Mouse (Mus musculus): ENCODE results near the gene Slc25a30.
A peak's percentile ranks its signal among the peaks of the same experiment; 100 is the strongest.
"Not testable (repeated sequence)": the region's sequence is repeated elsewhere in the genome, so short reads cannot be mapped to it uniquely, and the experiment has no call there.

The Slc25a30 gene

DNA sequence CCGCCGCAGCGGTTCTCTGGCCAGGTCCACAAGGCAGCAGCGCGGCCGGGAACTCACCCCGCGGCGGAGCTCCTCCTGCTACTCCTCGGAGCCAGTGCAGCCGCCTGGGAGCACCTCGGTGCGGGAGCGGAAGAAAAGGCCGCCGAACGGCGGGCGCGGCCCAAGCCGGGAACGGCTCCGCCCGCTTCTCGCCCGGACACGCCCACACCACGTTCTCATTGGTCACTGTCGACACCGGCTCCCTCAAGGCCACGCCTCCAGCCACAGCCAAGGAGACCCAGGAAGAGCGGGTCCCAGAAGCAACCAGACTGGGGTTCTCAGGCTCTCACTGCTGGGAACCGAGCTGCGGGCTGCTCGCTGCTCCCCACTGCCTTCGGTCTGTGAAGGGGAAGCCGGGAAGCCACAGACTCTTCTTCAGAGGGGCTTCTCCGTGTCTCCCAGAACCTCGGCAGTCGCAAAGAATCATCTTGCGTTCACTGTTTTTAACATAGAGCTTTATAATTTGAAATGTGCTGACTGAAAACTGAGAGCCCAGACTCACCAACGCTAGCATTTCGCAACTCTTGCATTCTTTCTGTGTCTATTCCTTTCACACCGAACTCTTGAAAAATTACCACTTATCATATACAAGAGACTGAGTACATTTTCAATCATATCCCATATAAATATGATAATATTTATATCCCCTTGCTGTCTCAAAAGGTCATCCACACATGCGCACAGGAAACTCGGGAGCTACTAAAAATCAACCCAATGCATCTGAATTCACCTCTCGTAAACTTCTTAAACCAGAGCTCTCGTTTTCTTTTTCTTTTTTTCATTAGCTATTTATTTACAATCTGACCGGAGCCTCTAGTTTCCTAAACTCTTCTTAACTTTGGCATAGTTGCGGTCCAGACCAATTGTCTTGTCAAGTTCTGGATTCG lies at the start of gene Slc25a30:
TSS of gene Slc25a30 (minus strand) at position 170 of the 926 bp plus-strand sequence.
- peak; percentile 93 for DNase-seq

DNA sequence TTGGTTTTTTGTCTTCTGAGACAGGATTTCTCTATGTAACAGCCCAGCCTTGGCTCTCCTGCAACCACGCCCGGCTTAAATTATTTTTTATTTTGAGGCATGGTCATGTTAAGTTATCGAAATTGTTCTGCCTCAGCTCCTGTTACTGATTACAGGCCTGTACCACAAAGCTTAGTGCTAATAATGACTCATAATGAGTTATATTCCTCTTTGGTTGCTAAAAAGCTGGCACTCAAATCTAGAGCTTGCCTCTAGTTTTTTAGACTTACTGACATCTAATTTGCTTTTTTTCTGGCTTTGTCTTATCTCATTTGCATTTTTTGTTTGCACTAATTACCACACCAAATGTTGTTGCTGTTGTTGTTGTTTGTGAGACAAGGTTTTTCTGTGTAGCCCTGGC lies 49.7 kb upstream of the Slc25a30 start:
- DNase-seq = no peak

GRCm38 (mm10) chr14:75834739-75835381 lies 48.0 kb upstream of the Slc25a30 start:
- DNase-seq = peak; percentile 12

DNA sequence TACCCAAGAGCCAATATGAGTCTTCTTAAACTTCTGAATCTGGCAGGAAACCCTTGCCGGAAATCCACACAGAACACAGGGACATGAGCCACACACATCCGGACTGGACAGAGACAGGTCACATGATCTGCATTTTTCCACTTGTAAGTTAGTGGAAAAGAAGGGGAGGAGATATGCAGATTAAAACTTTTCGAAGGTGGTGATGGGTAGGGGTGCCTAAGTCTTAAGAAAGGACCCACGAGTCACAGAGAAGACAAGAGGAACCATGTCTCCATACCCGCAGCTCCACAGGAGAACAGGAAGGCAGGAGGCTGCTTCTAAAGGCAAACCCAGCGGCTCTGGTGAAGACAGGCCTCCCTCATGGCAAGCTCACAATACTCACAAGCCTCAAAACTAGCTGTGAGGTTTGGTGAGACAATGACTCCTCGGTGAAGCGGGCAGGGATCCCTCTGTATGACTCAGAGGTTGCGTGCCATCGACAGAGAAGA lies 47.5 kb upstream of the Slc25a30 start:
- no peak for DNase-seq

- peak; percentile 11 for DNase-seq
These were observed 46.9 kb upstream of the Slc25a30 start for GRCm38 (mm10) chr14:75833546-75834250.

- no peak for DNase-seq
These were observed 46.1 kb upstream of the Slc25a30 start for GRCm38 (mm10) chr14:75832982-75833381.

DNA sequence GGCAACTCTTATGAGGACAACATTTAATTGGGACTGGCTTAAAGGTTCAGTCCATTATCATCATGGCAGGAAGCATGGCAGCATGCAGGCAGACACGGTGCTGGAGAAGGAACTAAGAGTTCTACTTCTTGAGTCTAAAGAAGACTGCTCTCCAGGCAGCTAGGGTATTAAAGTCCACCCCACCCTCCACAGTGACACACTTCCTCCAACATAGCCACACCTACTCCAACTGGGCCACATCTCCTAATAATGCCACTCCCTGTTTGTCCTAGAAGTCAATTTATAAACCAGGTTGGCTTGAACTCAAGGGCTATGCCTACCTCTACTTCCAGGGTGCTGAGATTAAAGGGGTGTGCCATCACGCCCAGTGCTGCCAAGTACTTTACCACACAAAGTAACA lies 45.2 kb upstream of the Slc25a30 start:
- DNase-seq = no peak

DNA sequence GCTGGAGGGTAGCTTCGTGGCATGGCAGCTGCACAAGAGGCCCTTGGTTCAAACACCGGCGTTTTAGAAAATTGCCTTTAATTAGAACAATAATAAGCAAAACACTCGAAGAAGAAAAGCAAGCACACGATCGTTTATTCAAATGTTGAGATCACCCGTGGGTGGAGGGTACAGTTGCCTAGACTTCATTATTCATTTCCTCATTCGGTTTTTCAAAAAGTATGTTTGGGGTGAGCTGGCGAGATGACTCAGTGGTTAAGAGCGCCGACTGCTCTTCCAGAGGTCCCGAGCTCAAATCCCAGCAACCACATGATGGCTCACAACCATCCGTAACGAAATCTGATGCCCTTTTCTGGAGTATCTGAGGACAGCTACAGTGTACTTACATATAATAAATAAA lies 43.0 kb upstream of the Slc25a30 start:
- not testable (repeated sequence) for DNase-seq

GRCm38 (mm10) chr14:75828866-75829806 lies 42.3 kb upstream of the Slc25a30 start:
- DNase-seq = peak; percentile 89

DNA sequence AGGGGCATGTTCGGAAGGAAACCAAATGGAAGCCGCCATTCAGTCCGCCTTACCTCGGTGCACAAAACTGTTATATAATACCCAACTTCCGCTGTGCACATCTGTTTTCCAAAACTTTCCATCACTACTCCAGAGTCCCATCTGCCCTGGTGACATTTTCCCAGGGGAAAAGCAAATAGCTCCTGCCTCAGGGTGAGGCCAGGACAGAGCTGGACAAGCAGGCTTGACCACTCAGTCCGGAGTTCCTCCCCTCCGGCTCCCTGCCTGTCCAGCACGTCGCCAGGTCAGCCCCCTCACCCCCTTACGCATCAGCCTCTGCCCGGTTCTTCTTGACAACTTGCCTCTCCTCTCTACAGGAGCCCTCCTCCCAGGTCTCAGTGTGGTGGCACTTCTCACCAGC lies 41.4 kb upstream of the Slc25a30 start:
- DNase-seq = no peak

GRCm38 (mm10) chr14:75826851-75827410 lies 40.1 kb upstream of the Slc25a30 start:
- DNase-seq = no peak

GRCm38 (mm10) chr14:75820007-75820406 lies 33.2 kb upstream of the Slc25a30 start:
- no peak for DNase-seq

GRCm38 (mm10) chr14:75819341-75819740 lies 32.5 kb upstream of the Slc25a30 start:
- DNase-seq = no peak

GRCm38 (mm10) chr14:75818528-75818927 lies 31.7 kb upstream of the Slc25a30 start:
- no peak for DNase-seq

DNA sequence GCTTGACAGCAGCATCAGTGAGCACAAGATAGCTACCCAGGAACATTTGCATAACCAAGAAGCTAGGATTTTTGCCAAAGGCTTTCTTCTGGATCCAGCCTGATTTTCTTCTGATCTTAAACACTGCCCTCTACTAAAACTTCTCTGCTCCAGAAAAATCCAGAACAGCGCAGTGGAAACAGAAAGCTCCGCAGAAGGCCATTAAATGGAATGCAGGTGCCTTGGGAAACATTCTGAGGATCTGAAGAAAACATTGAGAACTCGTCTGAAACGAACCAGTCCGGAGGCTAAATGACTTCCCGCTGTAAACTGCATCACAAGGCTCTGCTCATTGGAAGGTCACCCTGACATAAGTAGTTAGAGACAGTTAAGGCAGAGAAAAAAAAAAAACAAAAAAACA lies 23.1 kb upstream of the Slc25a30 start:
- no peak for DNase-seq

DNA sequence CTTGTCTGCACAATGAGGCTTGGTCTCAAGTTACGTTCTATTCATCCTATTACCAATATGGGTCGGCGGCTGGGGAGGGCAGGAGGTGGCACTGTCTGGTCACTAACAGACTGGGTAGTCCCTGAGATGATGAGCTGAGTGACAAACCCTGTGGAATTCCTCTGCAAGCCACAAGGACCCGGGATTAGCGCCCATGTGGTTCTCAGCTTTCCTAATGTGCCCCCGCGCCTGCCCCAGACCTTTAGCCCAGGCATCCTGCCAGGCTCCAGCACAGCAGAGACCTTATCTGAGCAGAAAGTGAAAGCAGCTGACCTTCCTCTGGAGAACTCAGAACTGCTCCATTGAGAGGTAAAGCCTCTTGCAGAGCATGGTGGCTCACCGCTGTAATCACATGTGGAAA lies 21.0 kb upstream of the Slc25a30 start:
- DNase-seq = no peak

DNA sequence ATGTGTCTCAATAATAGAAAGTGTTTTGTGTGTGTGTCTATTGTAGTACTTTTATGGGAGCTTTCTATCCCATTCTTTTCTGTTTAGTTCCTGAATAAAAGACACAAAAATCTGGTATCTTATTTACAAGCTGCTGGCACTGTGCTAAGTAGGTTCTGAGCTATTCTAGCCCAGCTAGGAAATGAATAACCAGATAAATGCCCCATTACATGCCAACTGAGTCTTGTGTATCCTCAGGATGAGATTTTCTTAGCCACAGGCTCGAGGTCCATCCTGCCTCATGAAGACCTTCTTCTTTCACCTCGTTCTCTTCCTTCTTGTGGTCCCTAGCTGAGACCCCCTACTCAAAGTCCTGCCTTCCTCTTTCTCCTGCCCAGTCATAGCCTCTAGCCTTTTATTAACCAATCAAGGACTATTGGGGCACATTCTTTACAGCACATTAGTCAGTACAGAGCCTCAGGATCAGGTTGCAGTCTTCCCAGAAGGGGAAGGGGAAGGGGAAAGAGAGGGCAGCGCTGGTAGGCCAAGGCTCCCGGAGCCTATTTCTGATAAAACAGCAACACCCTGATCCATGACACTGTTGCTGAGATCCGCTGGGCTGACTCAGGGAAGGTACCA lies 11.0 kb upstream of the Slc25a30 start:
- no peak for DNase-seq

DNA sequence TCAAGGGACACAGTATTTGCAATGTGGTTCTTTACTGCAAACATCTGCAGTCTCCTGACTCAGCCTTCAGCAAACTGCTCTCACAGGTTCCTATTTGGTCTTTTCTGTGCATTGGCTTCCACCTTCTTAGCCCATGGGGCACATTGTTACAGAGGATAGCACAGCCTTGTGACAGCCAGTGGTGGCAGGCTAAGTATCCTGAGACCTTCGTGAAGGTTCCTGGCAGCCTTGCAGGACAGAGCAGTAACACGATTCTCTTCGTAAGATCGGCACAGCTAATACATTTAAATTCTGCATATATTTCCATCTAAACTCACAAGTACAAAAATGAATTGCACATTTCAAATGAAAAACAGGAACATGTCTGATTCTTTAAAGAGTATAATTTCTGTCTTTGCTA lies 9.1 kb upstream of the Slc25a30 start:
- DNase-seq = no peak

DNA sequence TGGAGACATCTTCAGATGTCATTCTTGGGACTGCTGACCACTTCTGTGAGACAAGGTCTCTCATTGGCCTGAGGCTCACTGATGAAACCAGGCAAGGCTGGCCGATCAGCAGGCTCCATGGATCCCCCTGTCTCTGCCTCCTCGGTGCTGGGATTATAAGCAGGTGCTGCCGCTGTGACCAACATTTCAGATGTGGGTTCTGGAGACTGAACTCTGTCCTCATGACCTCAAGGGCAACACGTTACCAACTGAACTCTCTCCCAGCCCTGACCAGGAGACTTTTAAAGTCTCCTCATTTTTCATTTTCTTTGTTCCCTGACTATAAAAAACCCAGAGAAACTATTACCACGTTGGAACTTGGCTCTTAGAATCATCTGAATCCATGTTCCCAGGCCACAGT lies 7.9 kb upstream of the Slc25a30 start:
- no peak for DNase-seq

DNA sequence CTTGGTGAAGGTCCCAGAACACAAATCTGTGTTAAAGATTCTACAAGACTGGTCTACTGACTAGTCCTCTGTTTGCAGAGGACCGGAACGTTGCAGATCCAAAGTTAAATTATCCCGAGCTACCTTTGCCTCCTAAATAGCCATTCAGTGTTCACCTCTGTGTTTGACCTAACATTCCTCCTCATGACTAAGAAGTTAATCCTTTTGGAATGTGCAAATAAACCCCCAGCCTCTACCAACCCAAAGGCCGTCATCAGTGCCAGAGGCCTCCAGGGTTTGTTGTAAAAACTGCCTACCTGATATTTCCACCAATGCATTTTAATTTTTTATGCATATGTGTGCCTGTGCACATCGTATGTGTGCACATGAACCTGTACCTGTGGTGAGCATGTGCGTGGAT lies 7.5 kb upstream of the Slc25a30 start:
- DNase-seq = no peak

DNA sequence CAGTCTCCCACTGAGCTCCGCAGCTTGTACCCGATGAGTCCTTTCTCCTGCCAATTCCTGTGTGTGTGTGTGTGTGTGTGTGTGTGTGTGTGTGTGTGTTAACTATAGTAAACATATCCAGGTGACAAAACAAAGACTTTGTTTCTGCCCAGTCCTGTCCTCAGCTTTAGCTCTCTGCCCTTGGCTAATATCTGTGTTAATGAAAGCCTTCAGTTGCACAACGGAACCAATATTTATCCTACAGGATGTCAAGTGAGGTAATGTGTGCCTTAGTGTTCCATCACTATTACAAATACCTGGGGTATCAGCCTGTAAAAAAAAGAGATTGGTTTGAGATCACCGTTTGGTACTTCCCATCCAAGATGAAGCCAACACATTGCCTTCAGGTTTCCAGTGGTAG lies 6.3 kb upstream of the Slc25a30 start:
- no peak for DNase-seq

All from right cerebral cortex, postnatal 14 days (tissue).